Mouse (Mus musculus) embryonic facial prominence, embryonic 13.5 days (tissue): ENCODE measurements around the gene Gtpbp4. TPM values are rescaled to one million over a fixed set of nuclear protein-coding genes. Genes with fewer than 3 reads are reported as not detected.
"Not testable (repeated sequence)": the region's sequence is repeated elsewhere in the genome, so short reads cannot be mapped to it uniquely, and the experiment has no call there.

ENCODE experiments used
- ATAC-seq: fragments of 200-750 bp; cut with Nextera tagmentation; 2 replicates; pipeline ENCODE4 v1.8.0; 2017; ENCODE audit warnings: low read depth; ENCODE audit not compliant: insufficient number of reproducible peaks, insufficient read depth, low FRiP score, low TSS enrichment
- H3K27ac ChIP-seq: fragments of 300-500 bp; sonication (generic); 2 replicates; pipeline ENCODE4 v1.5.1; 2015; ENCODE audit warnings: moderate library complexity, mild to moderate bottlenecking, inconsistent platforms
- H3K27me3 ChIP-seq: fragments of 300-500 bp; sonication (generic); 2 replicates; pipeline ENCODE4 v1.6.1; 2015; ENCODE audit warnings: mild to moderate bottlenecking, inconsistent platforms
- H3K36me3 ChIP-seq: fragments of 300-500 bp; sonication (generic); 2 replicates; pipeline ENCODE4 v1.6.1; 2015; ENCODE audit warnings: mild to moderate bottlenecking, inconsistent platforms
- H3K4me1 ChIP-seq: fragments of 300-500 bp; sonication (generic); 2 replicates; pipeline ENCODE4 v1.6.1; 2015; ENCODE audit warnings: inconsistent platforms
- H3K4me2 ChIP-seq: fragments of 300-500 bp; sonication (generic); 2 replicates; pipeline ENCODE4 v1.6.1; 2015; ENCODE audit warnings: moderate library complexity, mild to moderate bottlenecking, inconsistent platforms
- H3K4me3 ChIP-seq: fragments of 300-500 bp; sonication (generic); 2 replicates; pipeline ENCODE4 v1.5.1; 2015; ENCODE audit warnings: mild to moderate bottlenecking, inconsistent platforms
- H3K9ac ChIP-seq: fragments of 300-500 bp; sonication (generic); 2 replicates; pipeline ENCODE4 v1.6.1; 2015; ENCODE audit warnings: mild to moderate bottlenecking, inconsistent platforms
- H3K9me3 ChIP-seq: fragments of 300-500 bp; sonication (generic); 2 replicates; pipeline ENCODE4 v1.6.1; 2016; ENCODE audit warnings: inconsistent platforms
- WGBS: fragments of 180-500 bp; shearing (Covaris S2); methylation state at CpG from one replicate; pipeline ENCODE4 v1.1.7; 2015; ENCODE audit warnings: mixed read lengths; 5-methylcytosine and 5-hydroxymethylcytosine counted together
- microRNA-seq: library from miRNA; unstranded; fragments of <30 nt; microRNA quantifications from one replicate; pipeline ENCODE4, GENCODE M21; 2016
- polyA plus RNA-seq: library from polyadenylated mRNA; unstranded; fragments of >200 nt; fragmentation: Nextera tagmentation; extraction: Ambion mirVana; gene quantifications from 2 replicates; pipeline ENCODE4 v1.2.1, GENCODE M21; 2015

The Gtpbp4 gene
- polyA plus RNA-seq, 1 experiment from 2014 or later = 100 TPM

DNA sequence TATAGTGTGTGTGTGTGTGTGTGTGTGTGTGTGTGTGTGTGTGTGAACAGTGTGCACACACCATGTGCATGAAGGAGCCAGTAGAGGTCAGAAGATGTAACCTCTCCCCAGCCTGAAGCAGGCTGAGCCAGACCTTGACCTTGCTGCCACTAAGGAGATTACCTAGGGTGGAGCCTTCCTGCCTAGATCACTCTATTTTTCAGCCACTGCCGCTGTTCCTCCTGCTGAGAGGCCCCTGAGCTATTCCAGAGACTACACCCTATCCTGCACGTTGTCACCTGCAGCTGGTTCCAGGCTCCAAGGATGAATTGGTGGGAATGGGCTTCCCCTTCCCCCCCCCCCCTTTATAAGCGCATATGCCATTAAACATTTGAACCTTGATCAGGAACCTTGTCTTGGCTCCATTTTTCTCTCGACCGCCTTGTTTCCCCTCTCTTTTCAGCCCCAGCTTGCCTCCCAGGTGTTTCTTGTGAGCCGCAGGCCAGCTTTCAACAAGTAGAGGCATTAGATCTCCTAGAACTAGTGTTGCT, 58.2 kb downstream of the Gtpbp4 start:
- not testable (repeated sequence) for H3K4me2 ChIP-seq, H3K4me1 ChIP-seq, H3K9ac ChIP-seq, ATAC-seq, H3K27me3 ChIP-seq, H3K9me3 ChIP-seq, H3K4me3 ChIP-seq, H3K27ac ChIP-seq, H3K36me3 ChIP-seq
- WGBS = 76% methylated on average over 6 of the region's 6 CpGs

DNA sequence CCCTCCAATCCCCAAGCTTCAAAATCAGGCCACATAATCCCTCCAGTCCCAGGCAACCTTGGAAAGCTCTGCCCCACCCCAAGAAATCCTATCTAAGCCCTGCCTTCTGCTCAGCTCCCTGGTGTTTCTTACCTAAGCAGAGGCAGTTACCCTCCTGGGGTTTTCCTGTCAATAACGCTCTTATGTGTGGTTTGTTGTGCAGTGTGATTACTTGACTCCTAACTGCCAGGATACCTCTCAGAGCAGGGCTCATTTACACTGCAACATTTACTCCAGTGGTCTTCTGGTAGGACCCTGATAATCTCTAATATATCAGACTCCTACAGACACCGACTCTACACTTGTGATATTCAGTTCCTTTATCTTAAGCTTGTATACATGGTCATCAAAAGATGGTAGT, 62.4 kb downstream of the Gtpbp4 start:
- Histone ChIP-seq H3K4me3 (no peak overlapping the region), H3K36me3 (no peaks in the 10 kb centered on the region), H3K9ac (no peak overlapping the region), H3K4me2 (no peak overlapping the region), H3K27ac (no peak overlapping the region), H3K4me1 (no peaks in the 10 kb centered on the region), H3K27me3 (no peaks in the 10 kb centered on the region), H3K9me3 (no peaks in the 10 kb centered on the region)
- no peak for ATAC-seq
- 70% methylated on average over 2 of the region's 2 CpGs for WGBS

Small RNA genes lying within 50 kb of the gene (microRNA-seq; reads per million reads assigned to microRNA genes)
- gene Gm22750 = not detected

Other genes starting within 250 kb of the Gtpbp4 start
- 21.3 and 22.1 TPM in 2 replicates for gene Wdr37, start 124.2 kb downstream of the Gtpbp4 start, polyA plus RNA-seq
- gene Idi1, start 110.6 kb downstream of the Gtpbp4 start, polyA plus RNA-seq = 58.8 and 62.2 TPM in 2 replicates
- not detected in 2 replicates for gene Gm9745, start 47.9 kb downstream of the Gtpbp4 start, polyA plus RNA-seq
- 0.46 and 0.56 TPM in 2 replicates for gene Idi2, start 43.2 kb downstream of the Gtpbp4 start, polyA plus RNA-seq
- 31.0 and 34.2 TPM in 2 replicates for gene Larp4b, start 97.8 kb upstream of the Gtpbp4 start, polyA plus RNA-seq